Mouse (Mus musculus) Patski (cell line): ENCODE results near the gene Gtf2ird1. TPM values are rescaled to one million over a fixed set of nuclear protein-coding genes. Genes with fewer than 3 reads are reported as not detected.
A peak's percentile ranks its signal among the peaks of the same experiment; 100 is the strongest.

ENCODE experiments used
- ATAC-seq: fragments of 100-300 bp; one replicate; pipeline ENCODE4 v1.8.0; 2021
- CTCF ChIA-PET: fragments of 350-600 bp; sonication (Branson Sonifier 250); formaldehyde crosslinking; loops from one replicate; lab custom pipeline; 2022; ENCODE audit warnings: inconsistent platforms; lab: Charles Lee
- POLR2A ChIA-PET: fragments of 350-600 bp; sonication (Branson Sonifier 250); formaldehyde crosslinking; loops from one replicate; lab custom pipeline; 2022; ENCODE audit warnings: antibody characterized with exemption, inconsistent platforms; lab: Charles Lee
- DNase-seq: peaks from one replicate; pipeline ENCODE4 v3.0.0-alpha.2; 2011; ENCODE audit warnings: low read depth, low spot score
- H3K27me3 ChIP-seq: fragments of 371-371 bp; one replicate; pipeline ENCODE4 v1.5.1; 2021
- CTCF ChIP-seq: fragments of 100-300 bp; IDR thresholded peaks from one replicate; pipeline ENCODE4 v1.5.1; 2021
- in situ Hi-C: fragments of 300-500 bp; cut with MboI; formaldehyde crosslinking; loops from 3 replicates; pipeline ENCODE4 v1.11.1; 2018; ENCODE audit warnings: low pct_unique_long_range_greater_than_20kb, mixed read lengths
- polyA plus RNA-seq: library from polyadenylated mRNA; unstranded; gene quantifications from one replicate; pipeline ENCODE4 v1.2.3, GENCODE M21; 2021

The Gtf2ird1 gene
- polyA plus RNA-seq, 1 experiment from 2014 or later, result 169 TPM

- TF ChIP-seq CTCF, result no peak
- POLR2A ChIA-PET, result interaction anchor here (0.6 to 1.2 kb wide), 6 partner anchors 9 to 1911 kb away, joined by 3 to 9 read pairs (median 3); partner anchors contain the start of gene Rcc1l
- no peaks in the 10 kb centered on the region for H3K27me3 ChIP-seq
- in situ Hi-C loops, result no loop called here
- ATAC-seq (peak; percentile 86), DNase-seq (peak; percentile 88)
- CTCF ChIA-PET, result interaction anchor here (1.3 to 1.8 kb wide), 2 partner anchors 36 to 139 kb away, joined by 4 to 5 read pairs; no protein-coding TSS in a partner anchor
Observed at GRCm38 (mm10) chr5:134313451-134314067, 143.0 kb downstream of the Gtf2ird1 start.

- in situ Hi-C loops, result no loop called here
- DNase-seq (peak; percentile 13), ATAC-seq (no peak)
- no peak for TF ChIP-seq CTCF
- no peaks in the 10 kb centered on the region for H3K27me3 ChIP-seq
- ChIA-PET CTCF (interaction anchor here (1.3 to 1.8 kb wide), 2 partner anchors 35 to 138 kb away, joined by 4 to 5 read pairs; no protein-coding TSS in a partner anchor), POLR2A (interaction anchor here (0.6 to 1.2 kb wide), 9 partner anchors 8 to 1912 kb away, joined by 3 to 9 read pairs (median 3); partner anchors contain the start of gene Rcc1l)
Observed at GRCm38 (mm10) chr5:134312691-134313450, 143.6 kb downstream of the Gtf2ird1 start.

GRCm38 (mm10) chr5:134311894-134312411 lies 144.6 kb downstream of the Gtf2ird1 start:
- DNase-seq (no peak), ATAC-seq (no peak)
- CTCF ChIA-PET, result interaction anchor here (1.8 kb wide), 1 partner anchor 137 kb away, joined by 4 read pairs; no protein-coding TSS in a partner anchor
- no peak for TF ChIP-seq CTCF
- in situ Hi-C loops, result no loop called here
- no peaks in the 10 kb centered on the region for H3K27me3 ChIP-seq
- POLR2A ChIA-PET, result interaction anchor here (0.6 to 0.9 kb wide), 2 partner anchors 16 to 47 kb away, joined by 3 to 4 read pairs; no protein-coding TSS in a partner anchor

- CTCF ChIA-PET, result interaction anchor here (1.1 kb wide), 1 partner anchor 9 kb away, joined by 3 read pairs; no protein-coding TSS in a partner anchor
- no peak for DNase-seq
Observed at GRCm38 (mm10) chr5:134310201-134310600, 146.3 kb downstream of the Gtf2ird1 start.

GRCm38 (mm10) chr5:134309345-134309744 lies 147.2 kb downstream of the Gtf2ird1 start:
- no peak for DNase-seq
- in situ Hi-C loops, result no loop called here
- ChIA-PET CTCF (interaction anchor here (1.4 to 1.7 kb wide), 2 partner anchors 10 to 21 kb away, joined by 4 to 5 read pairs; no protein-coding TSS in a partner anchor), POLR2A (interaction anchor here (0.9 kb wide), 1 partner anchor 14 kb away, joined by 5 read pairs; no protein-coding TSS in a partner anchor)
- ATAC-seq, result no peak
- no peaks in the 10 kb centered on the region for H3K27me3 ChIP-seq
- TF ChIP-seq CTCF, result no peak

More at GRCm38 (mm10) chr5:134310201-134310600, 146.3 kb downstream of the Gtf2ird1 start:
- ATAC-seq, result no peak
- POLR2A ChIA-PET, result no interaction called here
- no peaks in the 10 kb centered on the region for H3K27me3 ChIP-seq
- in situ Hi-C loops, result no loop called here
- TF ChIP-seq CTCF, result no peak

Other genes with a start within 250 kb of the Gtf2ird1 start
- 0.08 TPM for gene Ncf1, start 227.1 kb downstream of the Gtf2ird1 start, polyA plus RNA-seq
- 230 TPM for gene Gtf2i, start 142.0 kb downstream of the Gtf2ird1 start, polyA plus RNA-seq
- 33.8 TPM for gene Clip2, start 95.7 kb upstream of the Gtf2ird1 start, polyA plus RNA-seq
- gene Syna, start 103.5 kb upstream of the Gtf2ird1 start, polyA plus RNA-seq, result 0.33 TPM
- 94.4 TPM for gene Rfc2, start 124.7 kb upstream of the Gtf2ird1 start, polyA plus RNA-seq
- gene Lat2, start 158.3 kb upstream of the Gtf2ird1 start, polyA plus RNA-seq, result 0.65 TPM
- gene Eif4h, start 182.8 kb upstream of the Gtf2ird1 start, polyA plus RNA-seq, result 390 TPM
- 18.6 TPM for gene Limk1, start 231.9 kb upstream of the Gtf2ird1 start, polyA plus RNA-seq